Mouse (Mus musculus): ENCODE data around the gene Zfp65.

GRCm38 (mm10) chr13:67759966-67760365 is 31.0 kb upstream of the Zfp65 start:
- TF ChIP-seq CTCF (IDR thresholded peaks at IDR 0.05; ENCODE audit: low read depth) (no peak), EP300 (IDR thresholded peaks at IDR 0.05; ENCODE audit: low read depth) (no peak)
